8 mouse cellular contexts compared by ENCODE assay signal in the genomic region with DNA sequence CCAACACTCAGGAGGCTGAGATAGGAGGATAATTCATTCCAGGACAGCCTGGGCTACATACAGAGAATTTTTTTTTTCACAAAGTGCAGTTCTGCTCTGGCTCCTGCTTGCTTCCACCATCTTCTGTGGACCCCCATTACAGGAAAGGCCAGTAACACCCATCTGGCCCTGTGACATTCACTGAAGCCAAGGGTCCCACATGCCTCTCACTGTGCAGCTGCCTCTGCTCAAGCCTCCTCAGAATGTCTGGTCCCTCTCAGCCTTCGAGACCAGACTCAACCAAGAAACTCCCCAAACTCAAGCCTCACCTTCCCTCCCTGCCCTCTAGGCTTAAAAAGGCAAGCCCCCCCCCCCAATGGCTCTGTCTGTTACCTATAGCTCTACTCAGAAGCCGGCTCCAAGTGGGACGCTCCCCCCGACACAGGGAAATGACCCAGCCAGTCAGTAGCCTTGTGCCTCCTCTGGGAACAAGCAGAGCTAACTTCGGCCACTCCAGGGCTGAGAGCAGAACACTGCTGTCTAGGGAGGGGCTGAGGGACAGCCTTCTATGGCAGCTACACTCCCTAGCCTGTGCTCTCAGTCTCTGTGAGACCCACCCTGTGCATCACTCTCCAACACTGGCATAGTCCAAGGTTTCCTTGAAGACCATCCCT. TPM values are rescaled to one million over a fixed set of nuclear protein-coding genes. Genes with fewer than 3 reads are reported as not detected.
DNase-seq lines count a peak whose midpoint lies in the region; ATAC-seq and TF ChIP-seq lines count a peak whose summit lies in the region.

No protein-coding gene starts in this region.

- no peak for TF ChIP-seq CTCF in kidney, postnatal 0 days (IDR thresholded peaks at IDR 0.05; ENCODE audit: low read depth)

- 0 out of 2 replicates have a peak overlapping the region, but pooled peaks have one; percentile 4 for H3K4me3 ChIP-seq in kidney, postnatal 0 days (replicated peaks; ENCODE audit: low read depth, low read length)
- no peak overlapping the region for H3K4me3 ChIP-seq in embryonic facial prominence, embryonic 12.5 days
- H3K4me3 ChIP-seq in liver, embryonic 11.5 days (ENCODE audit: low read depth, low read length) = no peak overlapping the region

- WGBS in kidney, postnatal 0 days = 72% methylated on average over 5 of the region's 5 CpGs
- 71% methylated on average over 5 of the region's 5 CpGs for WGBS in embryonic facial prominence, embryonic 12.5 days
- 57% methylated on average over 5 of the region's 5 CpGs for WGBS in liver, embryonic 11.5 days

- H3K4me2 ChIP-seq in kidney, postnatal 0 days (ENCODE audit: low read length) = peak overlapping the region; percentile 41
- H3K4me2 ChIP-seq in embryonic facial prominence, embryonic 12.5 days (replicated peaks) = no peak overlapping the region
- H3K4me2 ChIP-seq in liver, embryonic 11.5 days = peak overlapping the region; percentile 51

- ATAC-seq in kidney, postnatal 0 days (replicated peaks; ENCODE audit: low FRiP score, low read depth) = no peak
- ATAC-seq in embryonic facial prominence, embryonic 12.5 days (ENCODE audit: insufficient number of reproducible peaks, insufficient read depth, low FRiP score, low TSS enrichment) = no peak
- no peak for ATAC-seq in liver, embryonic 11.5 days (replicated peaks; ENCODE audit: low FRiP score)

- DNase-seq in kidney, postnatal 0 days (ENCODE audit: low spot score) = no peak
- DNase-seq in kidney, adult 18-20 months = no peak
- peak; percentile 40 to 45 for DNase-seq in heart, postnatal 10 days
- DNase-seq in liver, embryonic 11.5 days (ENCODE audit: low spot score) = no peak
- DNase-seq in T-cell, adult 2 months (ENCODE audit: low spot score) = no peak
- no peak for DNase-seq in left cerebral cortex, adult 8-10 months (ENCODE audit: low spot score in 2 of 2)
- no peak for DNase-seq in gastrocnemius, postnatal 4 days (ENCODE audit: low spot score in 2 of 2)

- H3K9ac ChIP-seq in kidney, postnatal 0 days (ENCODE audit: low read depth, low read length) = 0 out of 2 replicates have a peak overlapping the region, but pooled peaks have one; percentile 15
- no peak overlapping the region for H3K9ac ChIP-seq in embryonic facial prominence, embryonic 12.5 days
- H3K9ac ChIP-seq in liver, embryonic 11.5 days (ENCODE audit: low read depth, low read length) = no peak overlapping the region

- intact Hi-C loops in heart, postnatal 10 days (cut with DNase I) = no loop called here

- no peaks in the 10 kb centered on the region for H3K9me3 ChIP-seq in kidney, postnatal 0 days (replicated peaks; ENCODE audit: low read length)
- no peaks in the 10 kb centered on the region for H3K9me3 ChIP-seq in embryonic facial prominence, embryonic 12.5 days
- no peaks in the 10 kb centered on the region for H3K9me3 ChIP-seq in liver, embryonic 11.5 days (ENCODE audit: control insufficient read depth, low read length)

- peak overlapping the region; percentile 86 for H3K27ac ChIP-seq in kidney, postnatal 0 days
- peak overlapping the region; percentile 90 for H3K27ac ChIP-seq in embryonic facial prominence, embryonic 12.5 days
- peak overlapping the region; percentile 80 for H3K27ac ChIP-seq in liver, embryonic 11.5 days (ENCODE audit: low read depth, low read length)

- no peaks in the 10 kb centered on the region for H3K36me3 ChIP-seq in kidney, postnatal 0 days (ENCODE audit: insufficient read depth, low read length)
- no peaks in the 10 kb centered on the region for H3K36me3 ChIP-seq in embryonic facial prominence, embryonic 12.5 days
- no peaks in the 10 kb centered on the region for H3K36me3 ChIP-seq in liver, embryonic 11.5 days (ENCODE audit: control insufficient read depth, insufficient read depth, low read length)

- peaks cover 52% of the 10 kb centered on the region for H3K4me1 ChIP-seq in kidney, postnatal 0 days (replicated peaks; ENCODE audit: insufficient read depth, low read length)
- peaks cover 53% of the 10 kb centered on the region for H3K4me1 ChIP-seq in embryonic facial prominence, embryonic 12.5 days
- peaks cover 47% of the 10 kb centered on the region for H3K4me1 ChIP-seq in liver, embryonic 11.5 days (replicated peaks; ENCODE audit: control insufficient read depth, insufficient read depth, low read length)

- no peaks in the 10 kb centered on the region for H3K27me3 ChIP-seq in kidney, postnatal 0 days (ENCODE audit: insufficient read depth, low read length)
- peaks cover 10% of the 10 kb centered on the region for H3K27me3 ChIP-seq in embryonic facial prominence, embryonic 12.5 days
- H3K27me3 ChIP-seq in liver, embryonic 11.5 days (replicated peaks; ENCODE audit: control insufficient read depth, insufficient read depth, low read length) = no peaks in the 10 kb centered on the region; the same call in none of the 2 replicates

RNA-seq across cellular contexts. Expression of a gene that starts 17.3 kb away (rescaled TPM):
- polyA plus RNA-seq in kidney, postnatal 0 days (2015; fragmentation: Nextera tagmentation; extraction: Ambion mirVana) = 0.37 and 0.45 TPM in 2 replicates
- 0.28 and 0.31 TPM in 2 replicates for polyA plus RNA-seq in embryonic facial prominence, embryonic 12.5 days (2016; fragmentation: Nextera tagmentation; extraction: Ambion mirVana)
- under 1 TPM; 0.29 to 0.50 TPM for total RNA-seq in heart, postnatal 10 days (2021)
- 0.23 TPM in 1 of 2 replicates, not detected in the other for polyA plus RNA-seq in liver, embryonic 11.5 days (2014; fragmentation: Nextera tagmentation; extraction: Ambion mirVana)
- 1 to 10 TPM in 2 of 4 experiments, under 1 TPM in 2; 0.57 to 2.5 (median 1.3) TPM for total RNA-seq in left cerebral cortex, adult 8-10 months (2022)
- total RNA-seq in gastrocnemius, postnatal 4 days (2021) = under 1 TPM; 0.39 TPM

RNA-seq across cellular contexts. Expression of a gene that starts 29.2 kb away (rescaled TPM):
- 2.1 and 2.3 TPM in 2 replicates for polyA plus RNA-seq in kidney, postnatal 0 days (2015; fragmentation: Nextera tagmentation; extraction: Ambion mirVana)
- polyA plus RNA-seq in embryonic facial prominence, embryonic 12.5 days (2016; fragmentation: Nextera tagmentation; extraction: Ambion mirVana) = 40.0 and 51.7 TPM in 2 replicates
- total RNA-seq in heart, postnatal 10 days (2021) = under 1 TPM; 0.15 to 0.29 TPM
- 0.62 and 1.1 TPM in 2 replicates for polyA plus RNA-seq in liver, embryonic 11.5 days (2014; fragmentation: Nextera tagmentation; extraction: Ambion mirVana)
- total RNA-seq in left cerebral cortex, adult 8-10 months (2022) = 1 to 10 TPM; 1.9 to 3.0 (median 2.5) TPM
- under 1 TPM; 0.10 to 0.13 TPM for total RNA-seq in gastrocnemius, postnatal 4 days (2021)

RNA-seq across cellular contexts. Expression of a gene that starts 31.0 kb away (rescaled TPM):
- 1.9 and 2.3 TPM in 2 replicates for polyA plus RNA-seq in kidney, postnatal 0 days (2015; fragmentation: Nextera tagmentation; extraction: Ambion mirVana)
- polyA plus RNA-seq in embryonic facial prominence, embryonic 12.5 days (2016; fragmentation: Nextera tagmentation; extraction: Ambion mirVana) = 1.7 and 1.9 TPM in 2 replicates
- under 1 TPM; 0.20 to 0.55 TPM for total RNA-seq in heart, postnatal 10 days (2021)
- polyA plus RNA-seq in liver, embryonic 11.5 days (2014; fragmentation: Nextera tagmentation; extraction: Ambion mirVana) = 0.05 and 0.06 TPM in 2 replicates
- total RNA-seq in left cerebral cortex, adult 8-10 months (2022) = 1 to 10 TPM in 2 of 4 experiments, under 1 TPM in 2; 0.66 to 1.6 (median 1.1) TPM
- under 1 TPM; 0.15 to 0.18 TPM for total RNA-seq in gastrocnemius, postnatal 4 days (2021)

RNA-seq across cellular contexts. Expression of a gene that starts 58.3 kb away (rescaled TPM):
- polyA plus RNA-seq in kidney, postnatal 0 days (2015; fragmentation: Nextera tagmentation; extraction: Ambion mirVana) = 31.6 and 35.4 TPM in 2 replicates
- 14.4 and 15.1 TPM in 2 replicates for polyA plus RNA-seq in embryonic facial prominence, embryonic 12.5 days (2016; fragmentation: Nextera tagmentation; extraction: Ambion mirVana)
- 10 to 100 TPM; 29.5 to 30.7 TPM for total RNA-seq in heart, postnatal 10 days (2021)
- 15.5 and 18.4 TPM in 2 replicates for polyA plus RNA-seq in liver, embryonic 11.5 days (2014; fragmentation: Nextera tagmentation; extraction: Ambion mirVana)
- total RNA-seq in left cerebral cortex, adult 8-10 months (2022) = 10 to 100 TPM in 1 of 4 experiments, 1 to 10 TPM in 3; 8.3 to 10.1 (median 9.5) TPM
- total RNA-seq in gastrocnemius, postnatal 4 days (2021) = 10 to 100 TPM; 20.8 to 26.2 TPM

Comparison
In these comparisons a context has a peak if more than half of its experiments do, and no peak if none do; other contexts are left out.
1. DNase-seq: peak in heart, postnatal 10 days (2 of 2); none in kidney, postnatal 0 days (single experiment), kidney, adult 18-20 months (single experiment), liver, embryonic 11.5 days (single experiment), T-cell, adult 2 months (single experiment), left cerebral cortex, adult 8-10 months (0 of 2) and gastrocnemius, postnatal 4 days (0 of 2).
2. Peak in every context shown above with its lines, with median percentiles within 50 percentile points of each other: H3K27ac ChIP-seq.